Mouse (Mus musculus) forebrain, embryonic 14.5 days (tissue): ENCODE results near the gene Tube1. TPM values are rescaled to one million over a fixed set of nuclear protein-coding genes. Genes with fewer than 3 reads are reported as not detected.

Source experiments
- ATAC-seq: fragments of 200-750 bp; cut with Nextera tagmentation; 2 replicates; pipeline ENCODE4 v1.8.0; 2017; ENCODE audit warnings: mild to moderate bottlenecking, moderate library complexity
- DNase-seq: peaks from one replicate; pipeline ENCODE4 v3.0.0-alpha.2; 2015; ENCODE audit warnings: low spot score
- H3K27ac ChIP-seq: fragments of 300-500 bp; sonication (generic); 2 replicates; pipeline ENCODE4 v1.5.1; 2014; ENCODE audit warnings: low read depth, mild to moderate bottlenecking, control low read depth, low read length, moderate library complexity
- H3K27me3 ChIP-seq: fragments of 300-500 bp; sonication (generic); replicated peaks from 2 replicates; pipeline ENCODE4 v1.6.1; 2014; ENCODE audit warnings: low read length, control low read depth, mixed read lengths; ENCODE audit not compliant: control insufficient read depth, insufficient read depth
- H3K36me3 ChIP-seq: fragments of 300-500 bp; sonication (generic); 2 replicates; pipeline ENCODE4 v1.6.1; 2014; ENCODE audit warnings: low read length, control low read depth; ENCODE audit not compliant: control insufficient read depth, insufficient read depth
- H3K4me1 ChIP-seq: fragments of 300-500 bp; sonication (generic); 2 replicates; pipeline ENCODE4 v1.6.1; 2014; ENCODE audit warnings: antibody characterized with exemption, low read length, control low read depth; ENCODE audit not compliant: control insufficient read depth, insufficient read depth
- H3K4me2 ChIP-seq: fragments of 300-500 bp; sonication (generic); 2 replicates; pipeline ENCODE4 v1.6.1; 2014; ENCODE audit warnings: mild to moderate bottlenecking, control low read depth, low read length
- H3K4me3 ChIP-seq: fragments of 300-500 bp; sonication (generic); 2 replicates; pipeline ENCODE4 v1.5.1; 2014; ENCODE audit warnings: low read depth, low read length, control low read depth
- H3K9ac ChIP-seq: fragments of 300-500 bp; sonication (generic); 2 replicates; pipeline ENCODE4 v1.6.1; 2014; ENCODE audit warnings: mild to moderate bottlenecking, low read length, control low read depth, moderate library complexity
- H3K9me3 ChIP-seq: fragments of 300-500 bp; sonication (generic); replicated peaks from 2 replicates; pipeline ENCODE4 v1.6.1; 2016; ENCODE audit warnings: low read length, control low read depth, mixed read lengths; ENCODE audit not compliant: control insufficient read depth
- WGBS: fragments of 180-500 bp; shearing (Covaris S2); extraction: QIAGEN DNeasy Blood & Tissue Kit; methylation state at CpG from one replicate; pipeline ENCODE4 v1.1.7; 2014; 5-methylcytosine and 5-hydroxymethylcytosine counted together
- polyA plus RNA-seq: library from polyadenylated mRNA; unstranded; fragments of >200 nt; fragmentation: Nextera tagmentation; extraction: Ambion mirVana; gene quantifications from 2 replicates; pipeline ENCODE4 v1.2.1, GENCODE M21; 2014

The Tube1 gene
- polyA plus RNA-seq = 11.3 and 12.1 TPM in 2 replicates

DNA sequence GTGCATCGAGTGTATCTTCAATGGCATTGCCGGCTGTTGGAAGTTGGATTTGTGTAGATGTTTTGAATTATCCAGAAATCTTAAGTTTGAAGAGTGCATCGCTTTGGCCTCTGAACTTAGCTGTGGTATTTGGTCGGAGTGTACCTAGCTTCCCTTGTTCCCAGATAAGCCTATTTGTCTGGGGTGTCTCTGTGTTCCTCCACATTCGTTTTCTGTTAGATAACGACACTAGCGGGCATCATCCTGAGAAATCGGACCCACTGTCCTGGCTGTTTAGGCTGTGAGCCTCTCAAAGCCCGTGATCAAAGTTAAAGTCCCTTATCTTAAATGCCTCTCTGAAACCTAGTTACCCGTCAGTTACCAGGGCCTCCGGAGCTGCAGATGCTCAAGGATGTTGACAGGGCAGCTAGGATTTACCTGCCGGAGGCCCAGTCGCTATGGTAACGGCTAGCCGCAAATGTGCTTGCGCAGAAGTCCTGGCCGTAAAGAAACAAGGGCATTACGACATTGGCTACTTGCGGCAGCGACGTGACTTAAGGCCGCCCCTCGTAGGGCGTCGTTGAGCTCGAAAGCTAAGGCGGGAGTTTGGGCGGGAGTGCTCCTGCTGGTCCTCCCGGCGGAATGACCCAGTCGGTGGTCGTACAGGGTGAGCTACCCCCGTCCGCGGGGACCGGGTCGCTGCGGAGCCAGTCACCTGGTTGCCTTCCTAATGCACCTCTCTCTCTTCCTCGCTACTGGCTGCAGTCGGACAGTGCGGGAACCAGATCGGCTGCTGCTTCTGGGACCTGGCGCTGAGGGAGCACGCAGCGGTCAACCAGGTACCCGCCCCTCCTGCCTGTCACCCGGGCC lies at the start of gene Tube1, which contains the start of gene Fam229b:
TSS of gene Tube1 (plus strand) at position 515 of the 849 bp plus-strand sequence.
TSS of gene Fam229b (minus strand) at position 453 of the 849 bp plus-strand sequence.
- H3K4me2 ChIP-seq = peak within 1 kb of the TSS; percentile 64
- peaks cover 17% of the 10 kb centered on the region for H3K36me3 ChIP-seq
- no peaks in the 10 kb centered on the region for H3K27me3 ChIP-seq
- peak within 1 kb of the TSS; percentile 45 for H3K4me3 ChIP-seq
- H3K9me3 ChIP-seq = no peaks in the 10 kb centered on the region
- peak within 1 kb of the TSS; percentile 70 for H3K9ac ChIP-seq
- ATAC-seq (peak; percentile 96), DNase-seq (peak; percentile 99)
- peak within 1 kb of the TSS; percentile 54; the same call in 1 of the 2 replicates for H3K27ac ChIP-seq
- WGBS = 5% methylated on average over 47 of the region's 47 CpGs
- peaks cover 6% of the 10 kb centered on the region; the same call in 1 of the 2 replicates for H3K4me1 ChIP-seq

- DNase-seq = peak; percentile 18
- Histone ChIP-seq H3K9me3 (no peaks in the 10 kb centered on the region), H3K9ac (no peak overlapping the region), H3K4me1 (no peaks in the 10 kb centered on the region), H3K27me3 (no peaks in the 10 kb centered on the region), H3K36me3 (no peaks in the 10 kb centered on the region), H3K27ac (no peak overlapping the region), H3K4me2 (no peak overlapping the region), H3K4me3 (no peak overlapping the region)
- no peak for ATAC-seq
- 85% methylated on average over 9 of the region's 9 CpGs for WGBS
These were observed 36.8 kb upstream of the Tube1 start for GRCm38 (mm10) chr10:39096981-39097380.

DNA sequence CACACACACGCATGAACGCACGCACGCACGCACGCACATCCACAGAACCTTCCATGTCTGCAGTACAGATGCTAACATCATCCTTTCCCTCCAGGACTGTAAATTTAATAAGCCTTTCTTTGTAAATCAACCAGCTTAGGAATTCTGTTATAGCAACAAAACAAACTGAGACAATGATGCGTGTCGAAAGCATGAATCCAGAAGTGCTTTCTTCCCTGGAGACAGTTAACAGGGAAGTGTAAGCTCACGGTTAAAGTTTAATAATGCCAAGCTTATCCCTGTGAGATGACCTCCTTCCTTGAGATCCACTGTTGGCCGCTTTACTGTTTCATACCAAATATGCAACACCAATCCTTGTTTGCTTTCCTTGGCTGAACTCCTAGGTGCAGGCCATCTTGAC lies 35.0 kb upstream of the Tube1 start:
- Histone ChIP-seq H3K27ac (no peak overlapping the region), H3K9ac (no peak overlapping the region), H3K4me2 (no peak overlapping the region), H3K4me3 (no peak overlapping the region), H3K9me3 (no peaks in the 10 kb centered on the region), H3K4me1 (no peaks in the 10 kb centered on the region), H3K36me3 (no peaks in the 10 kb centered on the region), H3K27me3 (no peaks in the 10 kb centered on the region)
- no peak for DNase-seq
- 96% methylated on average over 10 of the region's 10 CpGs for WGBS
- no peak for ATAC-seq

DNA sequence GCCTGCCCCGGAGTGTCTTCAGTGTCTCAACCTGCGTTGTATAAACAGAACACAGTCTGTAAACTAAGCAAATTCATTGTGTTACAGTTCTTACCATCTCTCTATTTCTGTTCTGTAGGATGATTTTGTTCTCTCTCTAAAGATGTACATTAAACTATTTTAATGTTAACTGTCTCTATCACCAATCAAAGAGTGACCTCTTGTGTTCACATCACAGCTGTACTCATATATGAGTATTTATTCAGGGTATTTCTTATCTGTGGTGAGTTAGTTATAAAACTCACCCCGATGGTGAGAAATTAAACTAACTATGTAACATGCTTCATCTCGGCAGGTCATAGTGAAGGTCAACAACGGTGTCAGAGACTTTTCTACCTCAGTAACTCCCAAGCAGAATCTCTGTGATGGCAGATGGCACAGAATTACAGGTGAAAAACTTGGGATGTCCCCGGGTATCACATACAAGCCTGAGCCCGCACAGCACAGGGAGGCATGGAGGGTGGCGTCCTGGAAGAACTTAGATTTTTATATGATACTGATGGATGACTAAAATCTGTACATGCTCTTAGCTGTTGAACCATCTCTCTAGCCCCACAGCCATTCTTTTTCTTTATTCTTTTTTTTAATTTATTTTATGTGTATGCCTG lies 28.9 kb upstream of the Tube1 start:
- Histone ChIP-seq H3K4me2 (no peak overlapping the region), H3K36me3 (no peaks in the 10 kb centered on the region), H3K9me3 (no peaks in the 10 kb centered on the region), H3K9ac (no peak overlapping the region), H3K4me3 (no peak overlapping the region), H3K27ac (no peak overlapping the region), H3K27me3 (no peaks in the 10 kb centered on the region), H3K4me1 (no peaks in the 10 kb centered on the region)
- ATAC-seq (no peak), DNase-seq (no peak)
- WGBS = 92% methylated on average over 8 of the region's 8 CpGs

DNA sequence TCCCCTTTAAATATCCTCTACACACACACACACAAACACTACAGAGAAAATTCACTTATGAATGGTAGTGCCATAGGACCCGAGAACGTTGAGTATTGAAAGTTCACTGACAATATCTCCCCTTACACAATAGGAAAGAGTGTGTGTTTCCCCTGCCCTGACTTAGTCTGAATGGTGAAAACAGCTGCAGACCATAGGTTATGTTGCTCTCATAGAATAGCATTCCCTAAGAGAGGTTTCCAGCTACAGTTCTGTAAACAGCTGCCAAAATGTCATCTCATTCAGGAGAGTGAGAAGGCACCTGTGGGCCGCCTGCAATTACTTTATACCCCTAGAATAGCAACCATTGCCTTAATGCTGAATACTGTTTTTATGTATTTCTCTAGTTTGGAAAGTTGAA lies 27.4 kb upstream of the Tube1 start:
- Histone ChIP-seq H3K4me1 (no peaks in the 10 kb centered on the region), H3K9ac (no peak overlapping the region), H3K27ac (no peak overlapping the region), H3K4me2 (no peak overlapping the region), H3K4me3 (no peak overlapping the region), H3K36me3 (no peaks in the 10 kb centered on the region), H3K27me3 (no peaks in the 10 kb centered on the region), H3K9me3 (no peaks in the 10 kb centered on the region)
- DNase-seq (no peak), ATAC-seq (no peak)
- 45% methylated on average over 3 of the region's 3 CpGs for WGBS

DNA sequence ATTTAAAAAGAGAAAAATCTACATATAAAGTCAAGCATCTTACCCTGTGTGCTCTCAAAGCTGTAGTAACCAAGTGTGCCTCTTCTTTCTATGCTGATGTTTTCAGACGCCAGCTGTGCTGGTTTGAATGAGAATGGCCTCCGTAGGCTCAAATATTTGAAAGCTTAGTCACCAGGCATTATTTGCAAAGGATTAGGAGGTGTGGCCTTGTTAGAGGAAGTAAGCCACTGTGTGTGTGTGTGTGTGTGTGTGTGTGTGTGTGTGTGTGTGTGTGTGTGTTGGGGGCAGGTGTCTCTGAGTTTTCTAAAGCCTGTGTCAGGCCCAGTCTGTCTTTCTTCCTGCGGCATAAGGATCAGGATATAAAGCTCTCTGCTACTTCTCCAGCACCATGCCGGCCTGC lies 26.8 kb upstream of the Tube1 start:
- H3K27me3 ChIP-seq = no peaks in the 10 kb centered on the region
- ATAC-seq (no peak), DNase-seq (no peak)
- no peaks in the 10 kb centered on the region for H3K36me3 ChIP-seq
- H3K27ac ChIP-seq = no peak overlapping the region
- H3K4me2 ChIP-seq = no peak overlapping the region
- H3K9ac ChIP-seq = no peak overlapping the region
- no peaks in the 10 kb centered on the region for H3K4me1 ChIP-seq
- no peak overlapping the region for H3K4me3 ChIP-seq
- 14% methylated on average over 4 of the region's 4 CpGs for WGBS
- H3K9me3 ChIP-seq = no peaks in the 10 kb centered on the region

DNA sequence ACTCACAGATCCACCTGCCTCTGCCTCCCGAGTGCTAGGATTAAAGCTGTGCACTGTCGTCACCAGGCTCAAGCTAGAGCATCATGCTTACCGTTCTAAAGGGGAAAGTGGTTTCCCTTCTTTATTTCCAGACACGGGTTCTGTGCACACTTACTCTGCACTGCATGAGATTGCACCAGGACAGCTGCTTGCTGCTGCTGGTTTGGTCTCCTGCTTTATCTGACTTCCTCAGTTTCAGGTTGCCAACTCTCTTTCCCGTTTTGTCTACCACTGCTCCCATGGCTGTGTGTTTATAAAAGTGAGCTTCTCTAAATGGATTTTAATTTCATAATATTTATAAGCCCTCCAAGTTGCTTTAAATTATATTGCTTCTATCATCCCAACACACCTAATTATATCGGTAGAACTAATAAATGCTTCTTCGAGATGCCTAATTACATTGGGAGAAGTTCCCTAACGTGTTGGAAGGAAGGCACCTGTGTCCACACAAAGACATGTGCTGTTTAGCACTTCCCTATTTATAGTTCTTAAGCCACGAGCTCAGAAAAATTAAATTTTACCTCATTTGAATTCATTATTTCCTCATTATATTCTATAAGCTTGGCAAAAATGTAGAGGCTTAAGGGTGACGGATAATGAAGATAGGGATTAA lies 24.8 kb upstream of the Tube1 start:
- no peaks in the 10 kb centered on the region for H3K4me1 ChIP-seq
- no peak overlapping the region for H3K9ac ChIP-seq
- H3K36me3 ChIP-seq = no peaks in the 10 kb centered on the region
- H3K4me2 ChIP-seq = no peak overlapping the region
- WGBS = 72% methylated on average over 10 of the region's 10 CpGs
- DNase-seq (no peak), ATAC-seq (no peak)
- no peaks in the 10 kb centered on the region for H3K9me3 ChIP-seq
- H3K27ac ChIP-seq = no peak overlapping the region
- H3K4me3 ChIP-seq = no peak overlapping the region
- no peaks in the 10 kb centered on the region for H3K27me3 ChIP-seq

DNA sequence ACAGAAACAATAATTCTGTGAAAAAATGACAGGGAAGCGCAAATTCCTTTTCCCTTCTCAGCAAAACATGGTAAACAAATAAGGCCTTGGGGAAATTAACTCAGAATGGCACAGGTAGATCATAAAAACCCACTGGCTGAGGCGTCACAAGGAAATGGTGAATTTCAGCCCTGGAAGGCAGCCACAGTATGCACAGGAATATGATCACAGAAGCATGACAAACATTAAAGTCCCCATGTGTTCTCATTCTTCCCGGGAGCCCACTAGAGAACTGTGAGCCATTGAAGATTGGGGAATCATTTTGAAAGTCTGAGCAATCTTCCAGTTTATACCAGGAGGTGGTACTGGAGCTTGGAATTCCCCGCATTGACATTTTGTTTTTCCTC lies 24.3 kb upstream of the Tube1 start:
- Histone ChIP-seq H3K36me3 (no peaks in the 10 kb centered on the region), H3K9me3 (no peaks in the 10 kb centered on the region), H3K9ac (no peak overlapping the region), H3K27me3 (no peaks in the 10 kb centered on the region), H3K4me3 (no peak overlapping the region), H3K4me2 (no peak overlapping the region), H3K4me1 (no peaks in the 10 kb centered on the region), H3K27ac (no peak overlapping the region)
- WGBS = 60% methylated on average over 4 of the region's 4 CpGs
- ATAC-seq = no peak
- DNase-seq = no peak
